Mouse (Mus musculus): ENCODE measurements at regions not wholly inside any gene's neighbourhood (a gene's known extent, or its start where the extent isn't known, plus 50 kb on each side); places are given as distances from the start of the nearest gene placed in this dataset.

DNA sequence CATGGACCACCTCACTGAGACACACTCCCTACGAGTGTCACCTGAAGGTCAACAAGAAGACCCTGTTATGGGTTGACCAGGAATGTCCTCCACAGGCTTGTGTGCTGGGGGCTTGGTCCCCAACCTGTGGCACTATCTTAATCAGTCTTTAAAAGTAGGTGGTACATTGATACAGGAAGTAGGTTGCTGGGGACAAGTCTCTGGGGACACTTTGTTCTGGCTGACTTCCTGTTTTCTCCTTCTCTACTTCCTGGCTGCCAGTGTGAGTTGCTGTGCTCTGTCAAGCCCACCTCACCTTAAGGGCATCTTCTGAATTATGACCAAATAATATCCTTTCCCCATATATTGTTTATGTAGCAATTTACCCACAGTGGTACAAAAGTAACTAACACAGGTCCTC lies 96.1 kb downstream of the Cct6b start:
- H3K4me1 ChIP-seq (ENCODE audit: control insufficient read depth, insufficient read depth, low read length), result no peaks in the 10 kb centered on the region; the same call in 1 of the 2 replicates
- TF ChIP-seq CTCF (IDR thresholded peaks at IDR 0.05; ENCODE audit: extremely low read depth, insufficient read depth, low read length) (no peak), POLR2A (IDR thresholded peaks at IDR 0.05; ENCODE audit: extremely low read depth, insufficient read depth, low read length) (no peak)
- no peak overlapping the region for H3K4me3 ChIP-seq (ENCODE audit: insufficient read depth, low read length)
- H3K27ac ChIP-seq (ENCODE audit: insufficient read depth, low read length), result no peak overlapping the region

DNA sequence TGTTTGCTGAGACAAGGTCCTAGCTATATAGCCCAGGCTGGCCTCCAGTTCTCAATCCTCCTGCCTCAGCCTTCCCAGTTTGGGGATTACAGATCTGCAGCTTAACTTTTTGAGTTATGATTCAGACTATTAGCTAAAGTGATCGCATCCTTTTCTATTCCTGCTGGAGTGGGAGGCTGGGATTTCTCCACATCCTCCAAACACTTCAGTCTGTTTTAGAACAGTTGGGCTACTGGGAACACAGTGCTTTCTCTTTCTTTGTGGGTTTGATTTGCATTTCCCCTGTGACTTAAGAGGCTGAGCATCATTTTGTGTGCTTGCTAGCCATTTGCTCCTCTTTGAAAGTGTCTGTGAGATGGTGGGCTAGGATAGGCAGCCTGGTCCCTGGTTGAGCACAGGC lies 100.0 kb downstream of the Cct6b start:
- Histone ChIP-seq H3K4me3 (ENCODE audit: insufficient read depth, low read length) (no peak overlapping the region), H3K4me1 (ENCODE audit: control insufficient read depth, insufficient read depth, low read length) (no peaks in the 10 kb centered on the region), H3K27ac (ENCODE audit: insufficient read depth, low read length) (no peak overlapping the region)
- TF ChIP-seq CTCF (IDR thresholded peaks at IDR 0.05; ENCODE audit: extremely low read depth, insufficient read depth, low read length), result no peak
- no peak for TF ChIP-seq POLR2A (IDR thresholded peaks at IDR 0.05; ENCODE audit: extremely low read depth, insufficient read depth, low read length)

DNA sequence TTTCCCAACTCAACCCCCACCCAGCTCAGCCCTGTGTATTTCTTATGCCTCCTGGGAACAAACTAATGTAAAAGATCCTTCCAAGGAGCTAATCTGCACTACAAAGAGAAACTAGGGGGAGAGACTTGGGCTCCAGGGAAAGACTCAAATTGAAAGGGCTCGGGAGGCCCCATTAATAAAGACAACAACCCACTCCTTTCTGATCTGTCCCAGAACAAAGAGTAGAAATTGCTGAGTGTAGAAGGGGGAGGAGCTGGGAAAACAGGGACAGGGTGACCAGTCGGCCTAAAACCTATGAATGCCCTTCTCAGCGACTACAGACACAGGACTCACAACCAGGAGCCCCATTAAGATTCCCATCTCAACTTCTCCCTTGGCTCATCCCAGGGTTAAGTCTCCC lies 102.0 kb downstream of the Cct6b start:
- no peak overlapping the region for H3K4me3 ChIP-seq (ENCODE audit: insufficient read depth, low read length)
- H3K27ac ChIP-seq (ENCODE audit: insufficient read depth, low read length), result no peak overlapping the region
- no peak for TF ChIP-seq CTCF (IDR thresholded peaks at IDR 0.05; ENCODE audit: extremely low read depth, insufficient read depth, low read length)
- no peak for TF ChIP-seq POLR2A (IDR thresholded peaks at IDR 0.05; ENCODE audit: extremely low read depth, insufficient read depth, low read length)
- H3K4me1 ChIP-seq (ENCODE audit: control insufficient read depth, insufficient read depth, low read length), result no peaks in the 10 kb centered on the region

DNA sequence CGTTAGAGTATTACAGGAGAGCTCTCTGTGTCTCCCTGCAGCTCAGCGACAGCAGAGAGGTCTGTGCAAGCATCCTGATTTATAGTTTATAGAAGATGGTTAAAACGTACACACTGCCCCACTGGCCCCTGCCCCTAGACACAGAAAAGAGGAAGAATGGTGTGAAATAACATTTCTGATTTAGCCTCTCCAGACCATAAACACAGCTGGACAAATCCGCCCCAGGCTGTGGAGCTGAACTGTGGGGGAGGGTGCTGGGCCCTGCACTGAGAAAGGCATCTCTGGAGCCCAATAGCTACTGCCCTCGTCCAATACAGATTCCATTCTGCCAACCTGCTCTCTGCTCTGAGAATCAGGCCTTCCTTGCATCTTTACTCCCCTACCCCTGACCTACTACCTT lies 112.4 kb downstream of the Cct6b start:
- no peak overlapping the region for H3K4me3 ChIP-seq (ENCODE audit: insufficient read depth, low read length)
- no peaks in the 10 kb centered on the region for H3K4me1 ChIP-seq (ENCODE audit: control insufficient read depth, insufficient read depth, low read length)
- no peak for TF ChIP-seq POLR2A (IDR thresholded peaks at IDR 0.05; ENCODE audit: extremely low read depth, insufficient read depth, low read length)
- no peak for TF ChIP-seq CTCF (IDR thresholded peaks at IDR 0.05; ENCODE audit: extremely low read depth, insufficient read depth, low read length)
- H3K27ac ChIP-seq (ENCODE audit: insufficient read depth, low read length), result no peak overlapping the region

- no peak overlapping the region for H3K4me3 ChIP-seq (ENCODE audit: insufficient read depth, low read length)
- H3K27ac ChIP-seq (ENCODE audit: insufficient read depth, low read length), result no peak overlapping the region
- H3K4me1 ChIP-seq (ENCODE audit: control insufficient read depth, insufficient read depth, low read length), result no peaks in the 10 kb centered on the region
- TF ChIP-seq POLR2A (IDR thresholded peaks at IDR 0.05; ENCODE audit: extremely low read depth, insufficient read depth, low read length), result no peak
- no peak for TF ChIP-seq CTCF (IDR thresholded peaks at IDR 0.05; ENCODE audit: extremely low read depth, insufficient read depth, low read length)
Observed at GRCm38 (mm10) chr11:82638513-82638912, 125.6 kb downstream of the Cct6b start.

GRCm38 (mm10) chr11:82632191-82632590 lies 131.9 kb downstream of the Cct6b start:
- Histone ChIP-seq H3K4me1 (ENCODE audit: control insufficient read depth, insufficient read depth, low read length) (no peaks in the 10 kb centered on the region), H3K27ac (ENCODE audit: insufficient read depth, low read length) (no peak overlapping the region), H3K4me3 (ENCODE audit: insufficient read depth, low read length) (no peak overlapping the region)
- TF ChIP-seq POLR2A (IDR thresholded peaks at IDR 0.05; ENCODE audit: extremely low read depth, insufficient read depth, low read length) (no peak), CTCF (IDR thresholded peaks at IDR 0.05; ENCODE audit: extremely low read depth, insufficient read depth, low read length) (no peak)

DNA sequence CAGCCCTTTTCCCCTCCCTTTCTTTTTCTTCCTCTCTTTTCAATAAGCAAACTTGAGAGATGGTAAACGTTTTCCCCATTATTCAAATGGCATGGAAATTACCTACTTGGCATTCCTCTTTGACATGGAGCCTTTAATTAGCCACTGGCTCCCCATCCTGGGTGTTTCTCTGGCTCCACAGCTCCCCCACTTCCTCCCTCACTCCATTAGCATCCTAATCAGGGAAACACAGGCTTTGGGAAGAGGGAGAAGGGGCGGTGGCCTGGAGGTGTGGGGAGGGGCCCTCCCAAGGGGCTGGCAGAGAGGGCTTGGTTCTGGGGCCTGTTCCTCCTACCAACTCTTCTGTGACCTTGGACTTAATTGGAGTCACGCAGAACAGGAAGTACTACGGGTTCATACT lies 132.7 kb downstream of the Cct6b start:
- H3K4me3 ChIP-seq (ENCODE audit: insufficient read depth, low read length), result no peak overlapping the region
- TF ChIP-seq CTCF (IDR thresholded peaks at IDR 0.05; ENCODE audit: extremely low read depth, insufficient read depth, low read length) (no peak), POLR2A (IDR thresholded peaks at IDR 0.05; ENCODE audit: extremely low read depth, insufficient read depth, low read length) (no peak)
- no peak overlapping the region for H3K27ac ChIP-seq (ENCODE audit: insufficient read depth, low read length)
- no peaks in the 10 kb centered on the region for H3K4me1 ChIP-seq (ENCODE audit: control insufficient read depth, insufficient read depth, low read length)

- H3K4me3 ChIP-seq (ENCODE audit: insufficient read depth, low read length), result no peak overlapping the region
- TF ChIP-seq POLR2A (IDR thresholded peaks at IDR 0.05; ENCODE audit: extremely low read depth, insufficient read depth, low read length) (no peak), CTCF (IDR thresholded peaks at IDR 0.05; ENCODE audit: extremely low read depth, insufficient read depth, low read length) (no peak)
- no peak overlapping the region for H3K27ac ChIP-seq (ENCODE audit: insufficient read depth, low read length)
- no peaks in the 10 kb centered on the region for H3K4me1 ChIP-seq (ENCODE audit: control insufficient read depth, insufficient read depth, low read length)
Observed at GRCm38 (mm10) chr11:82626501-82627111, 137.5 kb downstream of the Cct6b start.

DNA sequence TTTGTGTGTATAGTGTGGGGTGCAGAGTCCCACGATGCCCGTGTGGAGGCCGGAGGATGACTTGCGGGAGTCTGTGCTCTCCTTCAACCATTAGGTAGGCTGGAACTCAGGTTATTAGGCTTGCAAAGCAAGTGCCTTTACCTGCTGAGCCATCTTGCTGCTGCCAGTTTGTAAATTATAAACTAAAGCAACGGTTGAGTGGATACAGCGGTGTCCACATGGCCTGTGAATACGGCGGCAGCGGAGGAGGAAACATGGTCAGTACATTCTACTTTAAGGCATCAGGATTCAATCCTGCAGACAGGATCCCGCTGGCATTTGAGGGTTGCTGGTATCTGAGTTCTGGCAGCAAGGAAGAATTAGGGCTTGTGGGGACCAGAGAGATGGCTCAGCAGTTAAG lies 143.1 kb downstream of the Cct6b start:
- H3K27ac ChIP-seq (ENCODE audit: insufficient read depth, low read length), result no peak overlapping the region
- TF ChIP-seq POLR2A (IDR thresholded peaks at IDR 0.05; ENCODE audit: extremely low read depth, insufficient read depth, low read length), result no peak
- TF ChIP-seq CTCF (IDR thresholded peaks at IDR 0.05; ENCODE audit: extremely low read depth, insufficient read depth, low read length), result no peak
- no peak overlapping the region for H3K4me3 ChIP-seq (ENCODE audit: insufficient read depth, low read length)
- H3K4me1 ChIP-seq (ENCODE audit: control insufficient read depth, insufficient read depth, low read length), result no peaks in the 10 kb centered on the region

GRCm38 (mm10) chr11:82619418-82619817 lies 144.7 kb downstream of the Cct6b start:
- H3K4me1 ChIP-seq (ENCODE audit: control insufficient read depth, insufficient read depth, low read length), result no peaks in the 10 kb centered on the region
- no peak overlapping the region for H3K27ac ChIP-seq (ENCODE audit: insufficient read depth, low read length)
- H3K4me3 ChIP-seq (ENCODE audit: insufficient read depth, low read length), result no peak overlapping the region
- TF ChIP-seq POLR2A (IDR thresholded peaks at IDR 0.05; ENCODE audit: extremely low read depth, insufficient read depth, low read length), result no peak
- TF ChIP-seq CTCF (IDR thresholded peaks at IDR 0.05; ENCODE audit: extremely low read depth, insufficient read depth, low read length), result 0 out of 2 replicates have a peak, but pooled peaks have one; percentile 3

Data from cortical plate, adult 2 months (tissue).